Mouse (Mus musculus): ENCODE data around the gene Ulk1. TPM values are rescaled to one million over a fixed set of nuclear protein-coding genes. Genes with fewer than 3 reads are reported as not detected.

Ulk1 gene
- polyA plus RNA-seq, 1 experiment from 2014 or later, result 18.6 TPM

- H3K27me3 ChIP-seq, result no peaks in the 10 kb centered on the region
- H3K9ac ChIP-seq, result no peak overlapping the region
- peaks cover 19% of the 10 kb centered on the region; the same call in 1 of the 2 replicates for H3K36me3 ChIP-seq
- no peak overlapping the region for H3K27ac ChIP-seq (replicated peaks)
- no peak overlapping the region for H3K4me2 ChIP-seq (replicated peaks)
- H3K9me3 ChIP-seq (replicated peaks), result no peaks in the 10 kb centered on the region
- no peak overlapping the region for H3K4me3 ChIP-seq (replicated peaks)
- ATAC-seq (ENCODE audit: insufficient number of reproducible peaks, low FRiP score, low TSS enrichment, low read depth), result no peak
- WGBS, result 87% methylated on average over 5 of the region's 5 CpGs
- H3K4me1 ChIP-seq, result no peaks in the 10 kb centered on the region
Measured at GRCm38 (mm10) chr5:110831036-110831720, 21.3 kb upstream of the Ulk1 start.

- Histone ChIP-seq H3K27ac (replicated peaks) (no peak overlapping the region), H3K9ac (no peak overlapping the region), H3K27me3 (no peaks in the 10 kb centered on the region), H3K4me1 (no peaks in the 10 kb centered on the region), H3K4me3 (replicated peaks) (no peak overlapping the region), H3K9me3 (replicated peaks) (no peaks in the 10 kb centered on the region), H3K4me2 (replicated peaks) (no peak overlapping the region), H3K36me3 (peaks cover 14% of the 10 kb centered on the region; the same call in 1 of the 2 replicates)
- ATAC-seq (ENCODE audit: insufficient number of reproducible peaks, low FRiP score, low TSS enrichment, low read depth), result no peak
- 89% methylated on average over 5 of the region's 5 CpGs for WGBS
Measured at GRCm38 (mm10) chr5:110827576-110827975, 17.7 kb upstream of the Ulk1 start.

- ATAC-seq (ENCODE audit: insufficient number of reproducible peaks, low FRiP score, low TSS enrichment, low read depth), result no peak
- 83% methylated on average over 8 of the region's 8 CpGs for WGBS
- Histone ChIP-seq H3K9ac (no peak overlapping the region), H3K36me3 (peaks cover 11% of the 10 kb centered on the region; the same call in 1 of the 2 replicates), H3K9me3 (replicated peaks) (no peaks in the 10 kb centered on the region), H3K4me1 (no peaks in the 10 kb centered on the region), H3K27me3 (no peaks in the 10 kb centered on the region), H3K27ac (replicated peaks) (no peak overlapping the region), H3K4me2 (replicated peaks) (no peak overlapping the region), H3K4me3 (replicated peaks) (no peak overlapping the region)
Measured at GRCm38 (mm10) chr5:110826781-110827495, 17.0 kb upstream of the Ulk1 start.

- H3K4me2 ChIP-seq (replicated peaks), result no peak overlapping the region
- no peak overlapping the region for H3K4me3 ChIP-seq (replicated peaks)
- H3K36me3 ChIP-seq, result 0 out of 2 replicates have a peak, but pooled peaks cover 4% of the 10 kb centered on the region
- H3K9me3 ChIP-seq (replicated peaks), result no peaks in the 10 kb centered on the region
- no peak overlapping the region for H3K27ac ChIP-seq (replicated peaks)
- no peak for ATAC-seq (ENCODE audit: insufficient number of reproducible peaks, low FRiP score, low TSS enrichment, low read depth)
- 65% methylated on average over 4 of the region's 4 CpGs for WGBS
- H3K9ac ChIP-seq, result no peak overlapping the region
- no peaks in the 10 kb centered on the region for H3K4me1 ChIP-seq
- no peaks in the 10 kb centered on the region for H3K27me3 ChIP-seq
Measured at GRCm38 (mm10) chr5:110824421-110824820, 14.5 kb upstream of the Ulk1 start.

GRCm38 (mm10) chr5:110808821-110809666 lies 853 bp downstream of the Ulk1 start:
- H3K9ac ChIP-seq, result peak overlapping the region; percentile 96
- no peak for ATAC-seq (ENCODE audit: insufficient number of reproducible peaks, low FRiP score, low TSS enrichment, low read depth)
- WGBS, result 1% methylated on average over 27 of the region's 27 CpGs
- H3K27ac ChIP-seq (replicated peaks), result peak overlapping the region; percentile 88
- H3K4me1 ChIP-seq, result peaks cover 47% of the 10 kb centered on the region
- peaks cover 14% of the 10 kb centered on the region; the same call in 1 of the 2 replicates for H3K36me3 ChIP-seq
- H3K4me2 ChIP-seq (replicated peaks), result peak overlapping the region; percentile 84
- H3K27me3 ChIP-seq, result no peaks in the 10 kb centered on the region
- peak overlapping the region; percentile 96 for H3K4me3 ChIP-seq (replicated peaks)
- no peaks in the 10 kb centered on the region for H3K9me3 ChIP-seq (replicated peaks)

GRCm38 (mm10) chr5:110808061-110808631 lies 1.8 kb downstream of the Ulk1 start:
- H3K4me1 ChIP-seq, result peaks cover 47% of the 10 kb centered on the region
- ATAC-seq (ENCODE audit: insufficient number of reproducible peaks, low FRiP score, low TSS enrichment, low read depth), result peak; percentile 55
- H3K4me2 ChIP-seq (replicated peaks), result peak overlapping the region; percentile 84
- peak overlapping the region; percentile 88 for H3K27ac ChIP-seq (replicated peaks)
- under 1% methylated on average over 14 of the region's 14 CpGs for WGBS
- H3K9me3 ChIP-seq (replicated peaks), result no peaks in the 10 kb centered on the region
- peak overlapping the region; percentile 96 for H3K9ac ChIP-seq
- peak overlapping the region; percentile 96 for H3K4me3 ChIP-seq (replicated peaks)
- H3K27me3 ChIP-seq, result no peaks in the 10 kb centered on the region
- peaks cover 17% of the 10 kb centered on the region; the same call in 1 of the 2 replicates for H3K36me3 ChIP-seq

GRCm38 (mm10) chr5:110807453-110807852 lies 2.4 kb downstream of the Ulk1 start:
- peak overlapping the region; percentile 96 for H3K4me3 ChIP-seq (replicated peaks)
- peak overlapping the region; percentile 96 for H3K9ac ChIP-seq
- H3K36me3 ChIP-seq, result peaks cover 22% of the 10 kb centered on the region; the same call in 1 of the 2 replicates
- H3K27me3 ChIP-seq, result no peaks in the 10 kb centered on the region
- WGBS, result 76% methylated on average over 4 of the region's 4 CpGs
- H3K9me3 ChIP-seq (replicated peaks), result no peaks in the 10 kb centered on the region
- H3K27ac ChIP-seq (replicated peaks), result peak overlapping the region; percentile 88; the same call in 1 of the 2 replicates
- no peak for ATAC-seq (ENCODE audit: insufficient number of reproducible peaks, low FRiP score, low TSS enrichment, low read depth)
- peaks cover 48% of the 10 kb centered on the region for H3K4me1 ChIP-seq
- peak overlapping the region; percentile 84 for H3K4me2 ChIP-seq (replicated peaks)

GRCm38 (mm10) chr5:110806676-110807075 lies 3.2 kb downstream of the Ulk1 start:
- H3K36me3 ChIP-seq, result peaks cover 30% of the 10 kb centered on the region; the same call in 1 of the 2 replicates
- 74% methylated on average over 1 of the region's 1 CpGs for WGBS

GRCm38 (mm10) chr5:110806154-110806553 lies 3.7 kb downstream of the Ulk1 start:
- Histone ChIP-seq H3K36me3 (peaks cover 33% of the 10 kb centered on the region; the same call in 1 of the 2 replicates), H3K9me3 (replicated peaks) (no peaks in the 10 kb centered on the region), H3K4me1 (peaks cover 61% of the 10 kb centered on the region), H3K27me3 (no peaks in the 10 kb centered on the region), H3K4me3 (replicated peaks) (no peak overlapping the region), H3K9ac (no peak overlapping the region), H3K4me2 (replicated peaks) (no peak overlapping the region), H3K27ac (replicated peaks) (no peak overlapping the region)
- no peak for ATAC-seq (ENCODE audit: insufficient number of reproducible peaks, low FRiP score, low TSS enrichment, low read depth)
- 83% methylated on average over 4 of the region's 4 CpGs for WGBS

More at GRCm38 (mm10) chr5:110806676-110807075, 3.2 kb downstream of the Ulk1 start:
- Histone ChIP-seq H3K27ac (replicated peaks) (no peak overlapping the region), H3K9me3 (replicated peaks) (no peaks in the 10 kb centered on the region), H3K9ac (no peak overlapping the region), H3K4me1 (peaks cover 56% of the 10 kb centered on the region), H3K4me3 (replicated peaks) (no peak overlapping the region), H3K4me2 (replicated peaks) (no peak overlapping the region), H3K27me3 (no peaks in the 10 kb centered on the region)
- no peak for ATAC-seq (ENCODE audit: insufficient number of reproducible peaks, low FRiP score, low TSS enrichment, low read depth)

GRCm38 (mm10) chr5:110804012-110804743 lies 5.7 kb downstream of the Ulk1 start:
- H3K9me3 ChIP-seq (replicated peaks), result no peaks in the 10 kb centered on the region
- 67% methylated on average over 7 of the region's 7 CpGs for WGBS
- peaks cover 52% of the 10 kb centered on the region for H3K36me3 ChIP-seq
- ATAC-seq (ENCODE audit: insufficient number of reproducible peaks, low FRiP score, low TSS enrichment, low read depth), result no peak
- H3K4me3 ChIP-seq (replicated peaks), result no peak overlapping the region
- no peak overlapping the region for H3K9ac ChIP-seq
- H3K27ac ChIP-seq (replicated peaks), result no peak overlapping the region
- H3K27me3 ChIP-seq, result no peaks in the 10 kb centered on the region
- no peak overlapping the region for H3K4me2 ChIP-seq (replicated peaks)
- peaks cover 70% of the 10 kb centered on the region for H3K4me1 ChIP-seq
